Mouse (Mus musculus): ENCODE results near the gene Ms4a18.

DNA sequence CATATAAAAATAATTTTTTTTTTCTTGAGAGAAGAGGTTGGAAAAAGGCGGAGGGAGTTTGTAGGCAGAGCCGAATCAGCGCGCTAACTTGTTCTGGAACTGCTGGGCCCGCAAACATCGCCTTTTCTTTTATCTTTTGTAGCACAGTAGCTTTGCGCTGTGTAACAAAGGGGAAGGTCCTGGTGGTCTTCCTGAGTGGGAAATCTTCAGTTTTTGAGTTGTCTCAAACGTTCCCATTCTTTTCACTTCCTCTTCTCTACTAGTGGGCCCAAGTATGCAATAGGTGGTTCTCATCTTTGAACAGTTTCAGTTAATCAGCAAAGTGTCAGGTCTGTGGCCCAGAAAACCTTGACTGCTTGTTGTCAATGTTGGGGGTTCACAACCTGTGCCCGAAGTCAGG is 68.3 kb downstream of the Ms4a18 start:
- TF ChIP-seq CTCF (IDR thresholded peaks at IDR 0.05; ENCODE audit: borderline replicate concordance, insufficient read depth, low read depth, low read length) = no peak
- TF ChIP-seq POLR2A (IDR thresholded peaks at IDR 0.05; ENCODE audit: borderline replicate concordance, insufficient read depth, low read length) = no peak

All from cerebellum, adult 2 months (tissue).